Mouse (Mus musculus): ENCODE measurements at regions not wholly inside any gene's neighbourhood (a gene's known extent, or its start where the extent isn't known, plus 50 kb on each side); places are given as distances from the start of the nearest gene placed in this dataset.

DNA sequence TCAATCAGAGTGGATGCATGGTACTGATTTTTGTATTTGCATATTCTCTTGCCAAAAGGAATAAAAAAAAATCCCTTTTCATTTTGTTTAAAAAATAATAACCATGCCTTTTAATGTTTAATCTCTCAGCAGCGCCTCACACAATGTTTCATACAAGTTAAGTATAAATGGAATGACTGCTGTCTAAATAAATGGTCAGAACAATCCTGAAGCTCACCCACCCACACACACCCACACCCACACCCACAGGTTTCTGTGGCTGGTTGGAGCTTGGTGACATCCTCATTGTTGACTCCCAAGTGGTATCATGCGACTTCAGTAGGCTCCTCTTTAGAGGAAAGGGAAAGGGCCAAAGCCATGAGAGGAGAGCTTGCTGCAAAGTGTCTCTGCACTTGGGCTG lies 361.6 kb upstream of the Arid1b start:
- no peak for DNase-seq (ENCODE audit: low read depth, low spot score)
- WGBS, result 50% methylated on average over 2 of the region's 2 CpGs

DNA sequence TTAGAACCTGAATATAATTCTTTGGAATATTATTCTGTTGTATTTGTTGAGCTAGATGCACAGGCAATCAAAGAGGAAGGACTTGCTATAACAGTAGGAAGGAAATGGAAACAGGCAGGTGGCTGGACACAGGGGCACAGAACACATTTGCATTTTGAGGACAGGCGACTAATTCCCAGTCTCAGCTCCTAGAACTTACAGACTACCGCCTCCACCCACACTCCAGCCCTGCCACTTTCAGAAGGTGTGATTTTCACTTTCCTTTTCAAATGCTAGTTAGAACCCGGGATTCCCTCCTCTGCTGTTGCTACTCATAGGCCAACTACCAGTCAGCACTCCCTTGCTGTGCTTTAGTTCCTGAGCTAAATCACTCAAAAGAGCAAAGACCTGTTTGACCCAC lies 360.4 kb upstream of the Arid1b start:
- no peak for DNase-seq (ENCODE audit: low read depth, low spot score)
- 65% methylated on average over 3 of the region's 3 CpGs for WGBS

DNA sequence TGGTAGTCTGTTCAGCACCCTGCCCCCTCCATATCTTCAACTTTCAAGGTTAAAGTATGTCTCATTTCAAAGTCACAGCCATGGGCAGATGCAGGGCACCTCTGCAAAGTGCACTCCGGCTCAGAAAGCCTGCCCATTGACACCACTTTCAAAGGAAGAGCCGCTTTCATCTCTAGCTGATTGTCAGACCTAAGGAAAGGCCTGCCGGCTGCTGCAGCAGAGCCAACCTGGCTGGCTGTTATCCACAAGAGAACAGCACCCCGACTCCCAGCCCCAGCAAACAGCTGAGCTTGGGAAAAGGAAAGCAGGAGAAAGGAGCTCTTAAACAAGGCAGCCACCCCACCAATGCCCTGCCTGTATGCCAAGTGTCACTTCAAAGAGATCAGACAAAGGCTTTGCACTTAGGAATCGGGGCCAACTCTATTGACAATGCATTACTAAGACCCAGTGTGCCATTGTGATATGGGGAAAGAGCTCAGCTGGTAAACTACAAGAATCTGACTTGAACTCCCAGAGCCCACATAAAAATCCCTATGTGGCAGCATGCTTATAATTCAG lies 357.3 kb upstream of the Arid1b start:
- DNase-seq (ENCODE audit: low read depth, low spot score), result no peak
- 58% methylated on average over 5 of the region's 5 CpGs for whole genome bisulfite sequencing

DNA sequence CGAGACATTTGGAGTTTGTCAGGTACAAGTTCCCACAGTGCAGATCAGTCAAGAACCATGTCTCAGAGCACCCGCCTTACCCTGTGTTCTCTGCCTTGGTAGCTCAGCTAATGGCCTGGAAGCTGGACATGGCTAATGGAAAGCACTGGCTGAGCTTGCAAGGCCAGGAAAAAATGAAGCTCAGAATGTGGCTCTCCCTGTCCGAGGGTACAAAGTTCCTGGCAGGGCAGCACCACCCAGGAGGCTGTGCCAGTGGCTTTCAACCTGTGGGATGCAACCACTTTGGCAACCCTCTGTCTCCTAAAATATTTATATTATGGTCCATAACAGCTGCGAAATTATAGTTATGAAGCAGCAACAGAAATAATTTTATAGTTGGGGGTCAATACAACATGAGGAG lies 354.6 kb upstream of the Arid1b start:
- WGBS, result 77% methylated on average over 4 of the region's 4 CpGs
- DNase-seq (ENCODE audit: low read depth, low spot score), result no peak

DNA sequence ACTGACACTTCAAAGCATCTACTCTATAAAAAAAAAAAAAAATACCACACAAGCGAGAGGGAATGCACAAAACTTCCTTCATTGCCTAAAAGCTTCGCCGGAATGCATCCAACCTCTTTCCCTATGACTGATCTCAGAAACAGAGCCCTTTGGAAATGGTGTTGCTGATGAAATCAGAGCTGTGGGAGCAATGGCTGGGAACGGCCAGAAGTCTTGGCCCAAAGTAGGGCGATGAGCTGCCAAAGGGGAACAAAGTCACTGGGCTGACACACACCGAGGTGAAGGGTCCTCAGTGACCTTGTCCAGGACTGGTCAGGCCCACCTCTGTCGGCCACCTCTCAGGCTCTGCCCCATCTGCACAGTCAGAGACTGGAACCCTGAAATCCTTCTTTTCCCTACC lies 353.6 kb upstream of the Arid1b start:
- 54% methylated on average over 7 of the region's 7 CpGs for WGBS
- no peak for DNase-seq (ENCODE audit: low read depth, low spot score)

DNA sequence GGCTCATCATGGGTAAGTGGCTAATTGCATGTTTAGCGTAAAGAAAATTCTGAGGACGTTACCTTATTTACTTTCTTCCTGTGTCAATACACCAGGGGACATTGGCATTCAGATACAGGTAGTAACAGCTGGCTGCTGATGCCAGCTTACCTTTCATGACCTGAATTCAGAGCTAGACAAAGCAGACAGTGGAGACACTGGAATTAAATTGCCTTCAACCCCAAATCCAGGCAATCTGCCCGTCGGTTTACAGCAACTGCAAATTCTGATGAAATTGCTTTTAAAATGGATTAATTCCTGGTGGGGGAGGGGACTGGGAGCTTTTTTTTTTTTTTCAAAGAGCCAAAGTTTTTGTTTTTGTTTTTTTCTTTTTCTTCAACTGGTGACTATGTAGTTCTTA lies 353.0 kb upstream of the Arid1b start:
- WGBS, result 29% methylated on average over 4 of the region's 4 CpGs
- no peak for DNase-seq (ENCODE audit: low read depth, low spot score)

DNA sequence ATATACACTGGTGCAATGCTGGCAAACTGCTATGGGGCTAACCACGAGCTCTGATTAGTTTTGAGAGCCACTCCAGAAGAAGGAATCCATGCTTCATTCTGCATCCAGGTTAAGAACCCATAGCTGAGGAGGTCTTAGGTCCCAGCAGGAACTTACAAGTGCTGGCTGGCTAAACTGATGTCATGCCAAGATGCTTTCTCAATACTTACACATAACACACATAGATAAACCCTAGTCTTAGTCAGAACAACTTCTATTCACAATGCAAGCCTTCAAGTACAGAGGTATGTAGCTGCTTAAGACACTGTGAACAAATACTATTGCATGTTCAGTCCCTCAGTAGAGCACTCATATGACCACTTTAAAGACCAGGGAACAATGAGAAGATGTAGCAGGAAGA lies 352.1 kb upstream of the Arid1b start:
- no peak for DNase-seq (ENCODE audit: low read depth, low spot score)
- 68% methylated on average over 1 of the region's 1 CpGs for WGBS

DNA sequence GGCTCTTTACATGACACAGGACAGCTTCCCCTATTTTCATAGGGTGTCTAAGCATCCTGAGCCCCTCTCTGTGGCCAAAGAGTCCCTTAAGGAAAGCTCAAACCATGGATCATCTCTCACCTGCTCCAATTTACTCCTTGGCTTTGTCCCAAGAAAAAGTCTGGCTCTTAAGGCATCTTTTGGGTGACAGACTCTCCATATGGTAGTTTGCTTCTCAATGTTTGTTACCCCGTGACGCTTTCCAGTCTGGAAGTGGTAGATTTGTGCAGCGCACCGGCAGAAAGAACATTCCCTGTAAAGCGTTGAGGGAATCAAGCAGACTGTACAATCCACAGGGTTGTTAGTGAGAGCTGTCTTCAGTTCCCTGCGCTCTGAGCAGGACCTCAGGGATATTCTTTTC lies 350.8 kb upstream of the Arid1b start:
- WGBS, result 90% methylated on average over 6 of the region's 6 CpGs

DNA sequence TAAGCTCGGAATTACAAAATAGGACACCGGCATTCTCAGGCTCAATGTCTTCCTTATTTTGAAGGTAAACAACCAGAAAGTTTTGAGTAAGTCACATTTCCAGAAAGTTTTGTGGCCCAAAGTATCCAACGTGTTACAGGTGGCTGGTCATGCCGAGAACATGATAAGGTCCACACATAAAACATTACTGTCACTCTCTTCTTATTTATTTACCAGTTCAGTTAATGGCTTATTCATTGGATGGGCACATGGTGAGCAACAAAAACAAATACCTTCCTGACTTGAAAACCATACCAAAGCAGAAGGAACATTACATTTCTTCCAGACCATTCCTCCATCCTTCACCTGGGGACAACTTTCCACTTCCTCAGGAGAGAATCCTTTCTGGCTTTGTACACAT lies 345.5 kb upstream of the Arid1b start:
- no peak for DNase-seq (ENCODE audit: low read depth, low spot score)
- WGBS, result 77% methylated on average over 4 of the region's 4 CpGs

More for the DNA sequence above, 350.8 kb upstream of the Arid1b start:
- DNase-seq (ENCODE audit: low read depth, low spot score), result no peak

DNA sequence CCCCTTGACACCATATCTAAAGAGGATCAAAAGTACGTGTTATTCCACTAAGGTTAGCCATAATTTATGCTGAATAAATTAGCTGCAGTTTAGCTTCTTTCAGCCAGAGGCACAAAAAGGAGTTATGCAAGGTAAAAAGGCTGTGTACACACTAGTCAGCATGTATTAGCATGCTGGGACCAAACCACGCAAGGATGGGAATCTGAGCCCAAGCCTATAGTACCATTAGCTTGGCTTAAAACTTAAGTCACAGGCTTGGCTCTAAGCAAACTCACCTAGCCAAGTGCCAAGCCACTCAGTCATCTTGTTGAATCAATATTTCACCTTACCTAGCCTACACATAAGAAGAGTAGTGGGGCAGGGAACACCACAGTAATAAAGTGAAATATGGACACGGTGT lies 339.9 kb upstream of the Arid1b start:
- WGBS, result 84% methylated on average over 3 of the region's 3 CpGs
- DNase-seq (ENCODE audit: low read depth, low spot score), result no peak

DNA sequence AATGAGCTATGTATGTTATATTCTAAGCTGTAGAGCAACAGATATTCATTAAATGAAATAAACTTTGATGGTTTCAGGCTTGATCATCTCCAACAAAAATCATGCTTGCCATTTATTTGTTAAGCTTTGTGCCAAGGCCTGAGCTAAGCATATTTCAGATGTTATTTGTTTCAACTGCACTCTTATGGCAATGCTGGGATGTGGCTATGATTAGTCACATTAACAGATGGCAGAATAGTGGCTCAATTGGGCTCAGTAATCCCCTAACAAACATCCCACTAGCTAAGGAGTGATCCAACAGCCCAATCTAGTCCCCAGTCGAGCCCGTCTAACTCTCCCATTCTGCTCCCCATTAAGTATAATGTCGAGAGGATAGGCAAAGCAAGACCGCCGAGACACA lies 332.1 kb upstream of the Arid1b start:
- 93% methylated on average over 5 of the region's 5 CpGs for WGBS

DNA sequence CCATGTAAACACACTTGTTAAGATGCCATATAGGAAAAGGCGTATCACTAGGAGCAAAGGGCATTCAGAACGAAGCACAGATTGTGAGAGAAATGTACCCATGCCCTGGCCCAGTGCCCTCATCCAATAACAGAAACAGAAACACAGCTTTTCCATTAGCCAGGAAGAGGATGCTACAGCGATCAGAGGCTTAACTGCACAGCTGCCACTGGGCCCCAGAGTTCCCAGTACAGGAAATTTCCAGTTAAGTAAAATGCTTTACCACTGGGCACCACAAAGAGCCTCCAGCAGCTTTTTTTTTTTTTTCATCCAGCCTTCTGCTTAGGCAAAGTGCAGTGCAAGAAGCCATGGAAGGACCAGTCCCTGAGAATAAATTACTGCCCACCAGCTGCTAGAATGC lies 325.6 kb upstream of the Arid1b start:
- WGBS, result 46% methylated on average over 3 of the region's 3 CpGs
- no peak for DNase-seq (ENCODE audit: low read depth, low spot score)

More for the DNA sequence above, 332.1 kb upstream of the Arid1b start:
- no peak for DNase-seq (ENCODE audit: low read depth, low spot score)

DNA sequence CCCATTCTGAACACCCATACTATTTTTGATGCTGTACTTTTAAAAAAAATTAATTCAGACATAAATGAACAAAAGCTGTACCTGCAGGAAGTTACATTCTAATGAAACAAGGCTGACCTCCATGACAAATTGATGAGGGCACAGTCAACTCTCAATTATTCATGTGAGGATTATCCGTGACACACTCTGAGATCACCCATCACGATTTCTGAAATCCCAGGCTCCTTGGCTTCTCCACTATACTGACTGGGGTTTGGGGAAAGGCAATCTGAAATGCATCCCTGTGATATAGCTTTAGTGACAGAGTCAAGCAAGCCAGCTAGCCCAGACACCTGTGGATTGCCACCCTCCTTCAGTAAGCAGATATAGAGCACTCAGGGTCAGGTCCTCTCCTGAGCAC lies 320.9 kb upstream of the Arid1b start:
- no peak for DNase-seq (ENCODE audit: low read depth, low spot score)
- WGBS, result 93% methylated on average over 2 of the region's 2 CpGs

DNA sequence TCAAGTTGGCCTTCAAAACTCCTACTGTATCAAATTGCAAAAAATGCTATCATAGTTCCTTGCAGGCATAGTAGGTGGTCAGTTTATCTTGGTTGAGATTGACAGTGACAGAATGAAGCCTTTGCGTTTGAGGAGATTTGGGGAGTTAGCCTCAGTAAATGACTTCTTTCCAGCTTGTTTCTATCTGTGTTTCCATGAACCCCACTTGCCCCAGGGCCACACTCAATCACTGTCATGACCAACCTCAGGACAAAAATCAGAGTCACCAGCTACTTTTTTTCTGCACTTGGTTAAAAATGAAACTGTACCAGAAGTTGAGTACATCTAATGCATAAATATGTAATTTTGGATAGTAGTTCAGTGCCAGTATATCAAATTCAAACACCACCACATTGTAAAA lies 287.7 kb upstream of the Arid1b start:
- 77% methylated on average over 1 of the region's 1 CpGs for WGBS
- DNase-seq (ENCODE audit: low read depth, low spot score), result no peak

DNA sequence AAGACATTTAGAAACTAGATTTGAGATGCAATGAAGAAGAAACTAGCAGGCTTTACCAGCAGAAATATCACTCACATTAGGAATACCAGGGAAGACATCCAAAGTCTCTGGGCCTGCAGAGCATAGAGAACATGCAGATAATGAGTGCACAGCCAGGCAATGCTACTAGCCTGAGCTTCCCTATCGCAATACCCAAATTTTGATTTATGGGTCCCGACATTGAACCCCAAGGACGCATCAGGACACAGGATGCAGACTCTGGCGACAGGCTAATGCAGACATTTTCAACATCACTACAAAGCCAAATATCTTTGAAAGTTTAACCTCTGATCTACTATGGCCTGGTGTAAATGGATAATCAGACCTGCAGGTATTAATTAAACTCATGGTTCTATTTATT lies 273.1 kb upstream of the Arid1b start:
- no peak for DNase-seq (ENCODE audit: low read depth, low spot score)
- WGBS, result 88% methylated on average over 4 of the region's 4 CpGs

DNA sequence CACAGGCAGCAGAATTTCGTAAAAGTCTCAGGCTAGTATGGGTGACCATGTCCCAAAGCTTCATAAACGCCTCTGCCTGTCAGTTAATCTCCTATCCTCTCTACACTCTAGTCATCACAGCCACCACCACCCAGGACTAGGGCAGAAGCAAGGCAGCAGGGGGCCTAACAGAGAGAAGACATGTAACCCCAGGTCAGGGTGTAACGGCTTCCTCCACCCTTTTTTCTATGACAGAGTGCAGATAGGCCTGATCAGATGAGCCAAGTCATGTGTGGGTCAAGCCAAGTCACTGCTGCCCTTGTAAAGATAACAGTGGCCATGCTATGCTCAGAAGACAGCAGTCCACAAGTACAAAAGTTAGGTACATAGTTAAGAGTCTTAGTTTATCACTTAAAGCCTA lies 270.1 kb upstream of the Arid1b start:
- DNase-seq (ENCODE audit: low read depth, low spot score), result no peak
- 81% methylated on average over 3 of the region's 3 CpGs for WGBS

DNA sequence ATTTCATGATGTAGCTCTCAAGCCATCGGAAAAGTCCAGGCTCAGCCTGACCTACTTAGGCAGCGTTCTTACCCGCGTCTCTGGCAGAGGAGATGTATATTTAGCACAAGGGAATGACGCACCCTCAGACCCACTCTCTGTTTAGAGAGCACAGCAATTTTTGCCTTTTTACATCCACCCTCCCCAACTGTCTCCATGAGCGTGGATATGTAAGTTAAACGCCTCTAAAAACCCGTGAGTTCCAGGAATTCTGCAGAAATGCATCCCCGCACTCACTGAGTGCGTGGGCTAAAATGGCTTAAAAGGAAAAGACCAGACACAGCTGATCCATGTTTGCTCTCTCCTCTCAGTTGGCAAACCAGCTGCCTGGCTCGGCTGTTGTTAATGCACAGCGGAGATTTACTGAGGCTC lies 267.8 kb upstream of the Arid1b start:
- DNase-seq (ENCODE audit: low read depth, low spot score), result no peak
- WGBS, result 34% methylated on average over 12 of the region's 12 CpGs

DNA sequence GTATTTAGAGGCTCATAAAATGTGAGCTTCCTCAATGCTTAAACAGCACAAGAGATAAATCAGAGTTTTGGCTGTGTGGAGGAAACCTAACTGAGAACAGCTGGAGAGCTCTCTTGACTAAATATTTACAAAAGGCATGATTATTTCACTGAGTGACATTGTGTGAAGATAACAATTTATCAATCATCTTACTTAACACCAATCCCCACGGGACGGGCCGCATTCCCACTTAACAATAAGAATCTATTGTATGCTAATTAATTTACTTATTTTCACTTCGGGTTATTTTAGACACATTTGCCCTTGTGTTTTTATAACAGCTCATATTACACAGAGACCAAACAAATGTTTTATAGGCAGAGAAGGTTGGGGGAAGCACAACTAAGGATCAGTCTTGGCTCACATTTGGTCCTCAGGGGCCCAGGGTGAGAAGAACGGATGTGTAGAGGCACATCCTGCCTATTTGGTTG lies 259.7 kb upstream of the Arid1b start:
- DNase-seq (ENCODE audit: low read depth, low spot score), result no peak
- WGBS, result 28% methylated on average over 5 of the region's 5 CpGs

DNA sequence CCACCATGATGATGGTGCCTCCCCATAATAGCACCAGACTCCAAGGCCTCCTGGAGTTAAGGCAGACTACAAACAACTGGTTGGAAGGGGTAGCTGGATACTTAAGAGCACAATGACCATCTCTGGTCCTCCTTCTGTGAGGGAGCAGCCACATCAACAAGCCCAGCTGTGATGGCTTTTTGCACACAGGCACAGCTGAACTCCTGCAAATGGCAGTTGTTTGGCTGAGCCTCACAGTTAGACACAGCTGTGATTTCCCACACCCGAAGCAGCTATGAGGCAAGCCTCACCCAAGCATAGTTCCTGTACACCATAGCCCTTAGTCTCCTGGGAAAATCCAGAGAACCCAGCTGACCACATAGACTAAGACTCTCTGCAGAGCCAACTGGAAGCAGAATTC lies 258.9 kb upstream of the Arid1b start:
- WGBS, result 36% methylated on average over 1 of the region's 1 CpGs
- no peak for DNase-seq (ENCODE audit: low read depth, low spot score)

DNA sequence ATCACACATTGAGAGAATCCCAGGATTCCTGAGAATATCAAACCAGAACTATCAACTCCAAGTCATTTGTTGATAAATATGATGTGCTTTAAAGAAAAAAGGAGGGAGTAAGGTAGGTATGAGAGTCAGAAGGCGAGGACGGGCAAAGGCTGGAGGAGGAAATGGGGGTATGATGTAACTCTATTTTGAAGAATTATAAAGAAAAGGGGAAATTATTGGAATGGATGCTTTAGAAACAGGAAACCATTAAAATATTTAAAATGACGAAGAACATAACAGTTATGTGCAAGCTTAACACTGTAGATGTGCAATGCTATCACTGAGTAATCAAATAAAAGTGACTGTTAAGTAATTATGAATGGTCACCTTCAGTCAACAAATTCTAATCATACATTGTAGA lies 257.4 kb upstream of the Arid1b start:
- no peak for DNase-seq (ENCODE audit: low read depth, low spot score)
- WGBS, result 80% methylated on average over 3 of the region's 3 CpGs

DNA sequence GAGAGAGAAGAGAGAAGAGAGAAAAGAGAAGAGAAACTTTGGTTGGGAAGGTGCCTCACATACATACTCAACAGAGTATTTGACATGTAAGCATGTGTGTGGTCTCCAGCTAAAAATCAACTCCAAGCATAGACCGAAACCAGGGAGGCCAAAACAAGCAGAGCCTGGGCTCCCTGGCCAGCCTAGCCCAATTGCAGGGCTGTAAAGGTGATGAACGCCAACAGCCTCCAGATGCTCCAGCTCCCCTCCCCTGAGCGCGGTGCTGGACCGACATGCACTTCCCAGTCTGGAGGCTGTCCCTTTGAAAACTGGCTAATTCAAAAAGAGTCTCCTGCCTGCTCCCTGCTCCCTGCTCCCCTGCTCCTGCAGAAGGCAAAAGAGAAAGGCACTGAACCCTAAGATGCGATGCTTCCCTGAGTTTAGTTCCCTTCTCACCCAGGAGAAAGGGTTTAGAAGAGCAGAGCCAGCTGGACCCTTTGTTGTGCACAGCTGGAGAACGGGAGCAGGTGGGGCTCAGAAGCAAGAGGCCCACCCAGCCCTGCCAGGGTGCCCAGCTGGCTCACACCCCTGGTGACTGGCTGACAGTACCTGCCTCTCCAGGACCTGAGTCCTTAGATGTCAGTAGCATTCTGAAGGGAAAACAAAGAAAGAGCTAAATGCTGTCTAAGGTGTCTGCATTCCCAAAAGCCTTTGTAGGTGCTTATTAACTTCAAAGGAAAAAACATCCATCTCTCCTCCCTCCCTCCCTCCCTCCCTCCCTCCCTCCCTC lies 255.2 kb upstream of the Arid1b start:
- no peak for DNase-seq (ENCODE audit: low read depth, low spot score)
- 25% methylated on average over 7 of the region's 7 CpGs for WGBS

DNA sequence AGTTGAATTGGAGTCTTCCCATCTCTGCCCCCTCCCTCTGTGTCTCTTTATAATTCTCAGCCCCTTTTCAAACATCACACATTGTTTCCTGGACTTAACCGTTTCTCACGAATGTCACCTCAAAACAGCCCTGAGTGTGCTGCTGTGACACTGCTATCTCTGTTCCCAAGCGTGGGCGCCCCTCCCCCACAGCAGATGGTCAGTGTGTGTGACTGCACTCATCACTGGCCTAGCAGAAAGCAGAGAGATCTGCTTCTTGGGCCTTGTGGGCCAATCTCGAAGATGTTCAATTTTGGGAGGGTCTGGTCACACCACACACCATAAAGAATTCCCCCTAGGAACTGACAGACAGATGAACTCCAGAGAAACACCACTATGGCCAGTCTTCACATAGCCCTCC lies 253.3 kb upstream of the Arid1b start:
- WGBS, result 56% methylated on average over 5 of the region's 5 CpGs

More for the DNA sequence above, 253.3 kb upstream of the Arid1b start:
- no peak for DNase-seq (ENCODE audit: low read depth, low spot score)

Measured in large intestine, adult 2 months (tissue).